Mouse (Mus musculus) adrenal gland, postnatal 36 days (tissue): ENCODE measurements around the gene Tpm4. TPM values are rescaled to one million over a fixed set of nuclear protein-coding genes. Genes with fewer than 3 reads are reported as not detected.
"Not testable (repeated sequence)": the region's sequence is repeated elsewhere in the genome, so short reads cannot be mapped to it uniquely, and the experiment has no call there.

ENCODE experiments used
- DNase-seq, 2 experiments: peaks; one replicate each; pipeline ENCODE4 v3.0.0; 2021; ENCODE audit warnings: mixed read lengths in 1 of 2
- long read RNA-seq, 2 experiments: library from polyadenylated mRNA; stranded (forward); transcript quantifications; one replicate each; pipeline ENCODE4 v2.0.0; 2021; ENCODE audit warnings: borderline sequencing depth in 2 of 2
- total RNA-seq, 2 experiments: library from RNA; stranded (reverse); gene quantifications; 2 replicates each; pipeline ENCODE4 v1.2.3; 2021

The Tpm4 gene
- total RNA-seq, result 100 to 1,000 TPM; 198 to 284 TPM
- long read RNA-seq, experiment 1, transcript Tpm4-201 (8 exons, 2,128 nt), result major isoform, 349 of 381 reads
- long read RNA-seq, experiment 1, partial matches to known transcripts, result 3 of 381 reads
- long read RNA-seq, experiment 1, other reads (novel, unspliced or antisense), result 29 of 381 reads
- long read RNA-seq, experiment 2, transcript Tpm4-201 (8 exons, 2,128 nt), result major isoform, 95 of 103 reads
- long read RNA-seq, experiment 2, partial matches to known transcripts, result 7 of 103 reads
- long read RNA-seq, experiment 2, other reads (novel, unspliced or antisense), result 1 of 103 reads

DNA sequence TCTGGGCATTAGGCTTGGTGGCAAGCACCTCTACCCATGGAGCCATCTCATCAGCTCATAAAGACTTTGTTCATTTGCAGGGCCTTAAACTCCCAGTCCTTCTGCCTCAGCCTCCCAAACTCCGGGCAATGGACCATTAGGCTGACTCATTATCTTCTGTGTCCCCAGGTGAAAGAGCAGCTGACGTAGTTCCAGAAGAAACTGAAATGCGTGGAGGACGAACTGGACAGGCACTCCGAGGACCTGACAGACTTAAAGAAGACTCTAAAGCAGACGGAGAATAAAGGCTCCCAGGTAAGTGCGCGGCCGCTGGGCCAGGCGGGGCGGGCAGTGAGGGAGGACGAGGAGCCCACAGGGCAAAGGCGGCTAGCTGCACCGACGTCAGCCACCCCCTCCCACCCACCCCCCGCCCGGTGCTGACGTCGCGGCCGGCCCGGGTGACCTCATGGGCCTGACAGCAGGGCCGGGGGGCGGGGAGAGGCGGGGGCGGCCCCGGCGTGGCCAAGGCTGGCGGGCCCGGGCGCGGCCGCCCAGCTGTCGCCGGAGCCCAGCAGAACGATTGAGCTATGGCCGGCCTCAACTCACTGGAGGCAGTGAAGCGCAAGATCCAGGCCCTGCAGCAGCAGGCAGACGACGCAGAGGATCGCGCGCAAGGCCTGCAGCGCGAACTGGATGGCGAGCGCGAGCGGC, at the start of gene Tpm4:
TSS of gene Tpm4 (plus strand) at position 220 of the 690 bp plus-strand sequence.
- peak; percentile 84 to 88 for DNase-seq

DNA sequence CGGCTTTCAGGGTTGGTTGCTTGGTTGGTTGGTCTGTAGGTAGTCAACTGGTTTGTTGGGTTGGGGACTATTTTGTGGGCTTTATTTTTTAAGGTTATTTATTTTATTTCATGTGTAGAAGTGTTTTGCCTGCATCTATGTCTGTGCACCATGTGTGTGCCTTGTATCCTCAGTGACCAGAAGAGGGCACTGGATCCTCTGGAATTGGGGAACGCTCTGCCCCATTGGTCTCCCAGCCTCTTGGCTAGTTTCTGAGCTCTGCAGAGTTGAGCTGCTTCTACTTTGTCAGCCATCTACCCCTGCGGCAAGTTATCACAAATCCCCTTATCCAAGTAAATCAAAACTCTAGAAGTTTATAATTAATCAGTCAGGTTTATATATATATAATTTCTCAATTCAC, 47.2 kb upstream of the Tpm4 start:
- DNase-seq, result not testable (repeated sequence)

DNA sequence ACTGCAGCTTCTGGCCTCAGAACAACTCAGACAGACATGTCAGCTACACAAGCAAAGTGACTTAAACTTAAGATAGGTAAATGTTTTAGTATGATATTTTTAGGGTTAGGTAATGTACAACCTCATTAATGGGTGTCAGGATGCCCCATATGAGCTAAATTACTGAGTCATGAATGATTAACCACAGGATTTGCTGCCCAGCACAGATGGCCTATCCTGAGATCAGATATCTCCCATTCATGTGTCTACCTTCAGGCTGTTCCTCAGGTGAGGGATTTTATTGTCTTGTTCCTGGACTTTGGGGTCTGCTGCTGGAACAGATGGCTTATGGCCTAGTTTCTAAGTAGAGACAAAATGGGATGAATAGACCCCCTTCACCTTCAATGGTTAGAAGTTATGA, 38.1 kb upstream of the Tpm4 start:
- not testable (repeated sequence) for DNase-seq

DNA sequence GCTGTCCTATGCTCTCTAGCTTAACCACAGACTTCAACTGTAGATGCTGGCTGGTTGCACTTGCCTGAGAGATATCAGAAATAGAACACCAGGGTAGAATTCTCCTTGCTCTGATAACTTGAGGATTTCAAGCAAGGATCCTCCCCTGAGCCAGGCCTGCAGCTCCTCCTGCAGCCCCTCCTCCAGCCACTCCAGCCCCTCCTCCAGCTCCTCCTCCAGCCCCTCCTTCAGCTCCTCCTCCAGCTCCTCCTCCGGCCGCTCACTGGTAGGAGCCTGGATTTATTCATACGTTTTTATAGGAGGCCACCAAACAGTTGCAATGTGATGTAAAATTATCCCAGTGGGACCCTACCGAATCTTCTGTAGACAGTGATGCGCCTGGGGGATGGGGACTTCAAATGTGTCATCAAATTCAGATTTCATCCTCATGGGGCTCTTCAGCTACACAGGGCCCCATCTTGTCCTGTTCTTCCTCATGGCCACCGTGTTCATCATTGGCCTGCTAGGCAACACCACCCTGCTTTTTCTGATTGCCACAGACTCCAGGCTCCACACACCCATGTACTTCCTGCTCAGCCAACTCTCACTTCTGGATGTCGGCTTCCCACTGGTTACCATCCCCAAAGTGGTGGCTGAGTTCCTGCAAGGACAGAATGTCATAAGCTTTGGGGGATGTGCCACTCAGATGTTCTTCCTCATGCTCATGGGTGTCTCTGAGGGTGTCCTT, 35.2 kb upstream of the Tpm4 start:
- DNase-seq, result peak; percentile 56 to 59

DNA sequence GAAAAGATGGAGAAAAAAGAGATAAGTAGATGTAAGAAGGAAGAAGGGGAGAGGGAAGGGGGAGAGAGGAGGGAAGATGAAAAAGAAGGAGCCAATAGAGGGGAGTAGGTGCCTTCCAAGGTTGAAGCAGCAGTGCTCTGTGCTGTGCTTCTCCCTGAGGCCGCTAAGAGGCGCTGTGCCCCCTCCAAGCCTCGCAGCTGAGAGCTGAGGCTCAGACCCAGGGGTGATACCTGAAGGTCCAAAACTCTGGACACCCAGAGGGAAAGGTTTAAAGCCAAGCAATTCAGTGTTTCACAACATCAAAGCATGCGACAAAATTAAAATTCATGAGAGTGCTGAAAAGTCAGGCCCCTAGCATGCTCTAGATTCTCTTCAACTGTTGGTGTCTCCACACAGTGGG, 29.6 kb upstream of the Tpm4 start:
- DNase-seq, result no peak

DNA sequence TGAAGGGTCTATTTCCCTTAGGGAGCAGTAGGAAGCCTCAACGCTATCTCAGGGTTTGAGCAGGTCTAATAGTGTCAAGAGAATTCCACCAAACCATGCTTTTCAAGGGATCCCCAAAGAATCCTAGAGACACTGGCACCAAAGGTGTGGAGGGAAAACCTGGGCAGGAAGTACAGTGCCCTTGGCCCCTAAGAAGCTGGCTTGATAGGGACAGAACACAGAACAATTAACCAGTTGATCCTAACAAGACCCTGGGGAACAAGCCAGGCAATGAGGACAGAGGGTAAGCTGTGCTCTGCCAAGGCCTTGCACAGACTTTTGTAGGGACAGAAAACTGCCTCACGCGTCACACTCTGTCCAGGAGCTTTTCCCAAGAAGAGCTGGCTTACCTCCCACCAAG, 28.0 kb upstream of the Tpm4 start, which contains the start of gene Olfr374:
TSS of gene Olfr374 (plus strand) at position 301 of the 400 bp plus-strand sequence.
- DNase-seq, result no peak

DNA sequence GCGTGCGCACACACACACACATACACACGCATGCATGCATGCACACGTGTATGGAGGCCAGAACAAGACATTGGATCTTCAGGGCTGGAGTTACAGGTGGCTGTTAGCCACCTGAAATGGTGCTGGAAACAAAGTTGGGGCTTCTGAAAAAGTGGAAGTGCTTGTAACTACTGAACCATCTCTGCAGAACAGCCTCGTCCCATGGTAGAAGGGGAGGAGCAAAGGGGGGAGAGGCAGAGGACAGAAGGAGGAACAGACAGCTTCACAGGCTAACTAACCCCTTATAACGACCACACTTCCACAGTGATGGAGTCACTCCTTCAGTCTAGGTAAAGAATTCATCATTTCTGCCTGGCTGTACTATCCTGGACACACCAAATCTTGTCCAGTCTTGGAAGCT, 23.9 kb upstream of the Tpm4 start:
- no peak for DNase-seq

DNA sequence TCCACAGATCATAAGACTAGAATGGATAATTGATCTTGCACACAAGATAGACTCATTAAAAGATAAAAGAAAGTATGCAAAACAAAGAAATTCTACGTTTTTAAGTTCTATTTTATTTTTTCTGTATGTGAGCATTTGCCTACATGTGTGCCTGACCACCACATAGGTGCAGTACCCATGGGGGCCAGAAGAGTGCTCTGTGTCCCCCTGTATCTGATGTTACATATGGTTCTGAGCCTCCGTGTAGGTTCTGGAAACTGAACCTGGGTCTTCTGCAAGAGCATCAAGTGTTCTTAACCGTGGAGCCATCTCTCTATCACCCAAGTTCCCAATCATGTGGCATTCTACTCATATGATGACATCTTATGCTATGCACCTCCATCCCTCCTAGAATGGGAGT, 22.3 kb upstream of the Tpm4 start:
- DNase-seq, result no peak

DNA sequence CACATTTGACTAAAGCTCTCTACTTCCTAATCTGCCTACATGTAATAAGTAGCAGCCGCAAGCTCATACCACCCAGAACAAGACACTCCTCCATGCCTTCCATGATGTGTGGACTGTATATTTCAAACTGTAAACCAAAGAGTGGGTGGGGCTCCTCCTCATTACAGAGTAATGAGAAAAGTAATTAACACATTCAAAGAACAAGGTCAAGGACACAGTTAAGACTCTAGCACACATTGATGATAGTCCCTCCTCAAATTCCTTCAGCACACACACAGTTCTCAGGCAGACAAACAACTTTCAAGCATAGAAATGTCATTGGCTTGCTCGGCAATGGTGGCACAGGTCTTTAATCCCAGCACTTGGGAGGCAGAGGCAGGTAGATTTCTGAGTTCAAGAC, 19.6 kb upstream of the Tpm4 start:
- no peak for DNase-seq

DNA sequence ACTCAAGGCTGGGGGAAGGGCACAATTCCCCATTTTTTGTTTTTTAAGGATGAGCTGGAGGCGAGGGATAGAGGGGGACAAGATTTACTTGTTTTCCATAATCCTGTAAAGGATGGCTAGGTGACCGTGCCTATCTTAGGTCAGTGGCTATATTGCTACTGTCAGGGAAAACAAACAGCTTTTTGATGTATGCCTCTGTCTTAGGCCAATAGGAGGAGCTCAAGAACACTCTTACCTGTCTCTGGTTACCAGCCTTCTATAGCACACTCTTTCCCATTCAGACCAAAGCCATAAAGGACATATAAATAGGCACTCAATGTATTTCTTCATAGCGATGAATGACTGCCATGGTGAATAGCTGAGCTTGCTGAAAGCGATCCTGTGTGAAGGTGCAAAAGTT, 16.2 kb upstream of the Tpm4 start:
- no peak for DNase-seq

DNA sequence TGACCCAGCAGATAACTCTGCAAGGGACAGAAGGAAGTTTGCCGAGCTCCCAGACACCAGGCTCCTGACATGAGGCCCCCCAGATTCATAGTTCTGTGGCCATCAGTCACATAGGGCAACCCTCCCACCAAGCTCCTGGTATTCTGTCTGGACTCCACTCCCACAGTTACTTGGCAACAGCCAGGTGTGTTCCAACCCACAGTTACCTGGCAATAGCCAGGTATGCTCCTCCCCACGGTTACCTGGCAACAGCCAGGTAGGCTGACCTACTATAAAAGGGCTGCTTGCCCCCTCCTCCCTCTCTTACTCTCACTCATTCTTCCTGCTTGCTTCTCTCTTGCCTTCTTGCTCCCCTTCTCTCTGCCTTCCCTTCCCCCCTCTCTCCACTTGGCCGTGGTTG, 13.3 kb upstream of the Tpm4 start:
- not testable (repeated sequence) for DNase-seq

DNA sequence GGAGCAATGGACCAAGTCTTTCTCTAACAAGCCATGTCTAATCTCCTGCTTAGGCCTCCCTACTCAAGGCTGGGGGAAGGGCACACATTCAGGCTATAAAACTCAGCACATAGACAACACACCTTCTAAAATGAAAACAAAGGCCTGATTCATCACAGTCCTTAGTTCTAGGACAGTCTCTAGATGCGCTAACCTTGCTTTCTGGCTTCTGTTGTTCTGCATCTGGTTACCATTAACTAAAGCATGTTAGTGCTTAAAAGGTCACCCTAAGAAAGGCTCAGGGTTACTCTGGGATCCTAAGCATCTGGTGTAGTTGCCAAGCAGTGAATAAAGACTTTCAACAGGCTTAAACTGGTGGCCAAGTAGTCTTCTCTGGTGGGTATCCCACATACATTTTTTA, 12.8 kb upstream of the Tpm4 start:
- no peak for DNase-seq

DNA sequence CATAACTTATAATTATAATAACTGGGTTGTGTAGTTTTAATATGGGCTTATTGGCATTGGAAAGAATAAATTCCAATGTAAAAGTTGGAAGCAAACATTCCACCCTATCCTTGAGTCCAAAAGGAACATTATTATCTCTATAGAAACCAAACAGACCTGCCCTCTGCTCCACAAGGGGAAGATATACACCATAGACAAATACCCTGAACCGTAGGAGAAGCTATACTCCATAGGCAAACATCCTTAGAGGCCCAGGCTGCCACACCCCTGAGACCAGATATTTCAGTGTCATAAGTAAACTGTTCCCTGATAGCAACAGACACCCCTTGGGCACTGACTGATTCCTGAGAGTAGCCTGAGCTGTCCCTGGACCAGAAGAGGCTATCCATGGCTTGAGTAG, 6.9 kb upstream of the Tpm4 start:
- no peak for DNase-seq

DNA sequence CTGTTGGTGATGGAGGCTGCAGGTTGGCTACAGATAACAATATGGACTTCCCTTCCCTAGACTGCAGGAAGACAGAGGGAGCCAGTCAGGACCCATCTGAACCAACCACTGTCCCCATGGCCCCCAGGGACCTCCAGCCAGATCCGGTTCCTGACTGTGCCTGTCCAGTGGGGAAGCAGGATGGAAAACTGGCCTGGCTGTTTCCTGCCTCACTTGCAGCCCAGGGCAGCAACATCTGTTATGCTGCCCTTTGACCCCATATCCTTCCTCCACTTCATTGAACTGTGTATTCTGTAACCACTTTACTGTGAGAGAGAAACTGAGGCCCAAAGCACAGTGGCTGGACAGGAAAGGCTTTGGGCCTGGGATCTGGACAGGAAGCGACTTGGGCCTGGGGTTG, 3.5 kb upstream of the Tpm4 start:
- DNase-seq, result peak; percentile 56 to 64

DNA sequence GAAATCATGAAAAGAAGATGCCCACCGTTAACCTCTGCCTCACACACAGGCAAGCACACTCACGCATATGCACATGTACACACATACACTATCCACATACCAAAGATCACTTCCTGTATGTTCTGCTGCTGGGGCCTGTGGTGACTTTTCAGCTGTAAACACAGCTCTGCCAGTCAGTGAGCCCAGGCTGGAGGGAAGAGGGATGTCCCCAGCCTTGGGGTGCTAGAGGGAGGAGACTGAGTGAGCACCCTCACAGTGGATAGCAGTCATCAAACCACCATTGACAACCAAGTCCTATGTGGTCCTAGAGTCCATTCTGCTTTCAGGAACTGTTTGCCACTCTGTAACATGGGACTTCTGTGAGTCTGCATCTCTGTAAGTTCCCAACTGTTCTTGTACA, 2.9 kb upstream of the Tpm4 start:
- DNase-seq, result no peak

DNA sequence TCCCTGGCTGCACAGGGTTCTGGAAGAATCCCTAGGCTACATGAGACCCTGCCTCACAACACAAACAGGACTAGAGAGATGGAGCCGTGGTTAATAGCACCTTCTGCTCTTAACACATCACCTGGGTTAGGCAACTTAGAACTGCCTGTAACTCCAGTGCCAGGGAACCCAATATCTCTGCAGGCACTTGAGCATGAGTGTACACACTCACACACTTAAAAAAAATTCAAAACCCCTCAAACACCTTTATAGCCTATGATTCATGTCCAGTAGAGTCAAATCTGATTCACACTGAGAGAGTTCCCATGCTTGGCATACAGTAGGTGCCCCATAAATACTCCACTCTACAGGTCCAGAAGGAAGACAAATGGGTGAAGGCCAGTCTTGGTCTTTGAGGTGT, 2.4 kb upstream of the Tpm4 start:
- DNase-seq, result no peak

DNA sequence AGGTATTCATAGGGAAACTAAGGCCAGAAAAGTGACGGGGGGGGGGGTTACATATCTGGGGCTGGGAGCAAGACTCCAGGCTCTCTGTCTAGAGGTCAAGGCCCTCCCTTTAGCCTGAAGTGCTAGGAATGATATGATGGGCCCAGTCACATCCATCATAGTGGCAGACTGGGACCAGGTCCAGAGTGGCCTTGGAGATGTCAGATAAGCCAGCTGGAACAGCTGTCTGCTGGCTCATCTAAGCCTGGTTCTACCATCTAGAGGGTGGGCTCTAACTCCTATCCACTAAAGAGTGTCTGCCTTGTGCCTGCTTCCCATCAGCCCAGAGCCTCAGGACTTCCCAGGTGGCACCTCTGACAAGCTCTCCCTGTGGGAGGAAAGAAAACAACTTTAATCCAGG, 1.9 kb upstream of the Tpm4 start:
- peak; percentile 80 to 83 for DNase-seq

DNA sequence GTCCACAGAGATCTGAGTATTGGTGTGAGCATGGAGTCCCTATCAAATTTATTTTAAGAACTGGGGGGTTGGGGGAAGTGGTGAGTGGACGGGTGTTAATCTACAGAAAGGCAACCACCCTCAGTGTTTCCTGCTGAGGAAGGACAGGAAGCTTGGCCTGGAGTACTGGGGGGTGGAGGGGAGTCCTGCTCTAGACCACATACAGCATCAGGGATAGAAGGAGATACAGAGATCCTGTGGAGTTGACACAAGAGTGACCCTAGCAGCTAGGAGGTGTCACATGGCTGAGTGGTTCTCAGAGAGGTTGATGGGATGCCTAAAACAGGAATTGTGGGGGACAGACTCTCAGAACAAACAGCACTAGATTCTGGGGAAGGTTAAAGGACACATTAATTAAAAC, 1.3 kb upstream of the Tpm4 start:
- peak in 1 of 2 experiments; percentile 18 for DNase-seq

DNA sequence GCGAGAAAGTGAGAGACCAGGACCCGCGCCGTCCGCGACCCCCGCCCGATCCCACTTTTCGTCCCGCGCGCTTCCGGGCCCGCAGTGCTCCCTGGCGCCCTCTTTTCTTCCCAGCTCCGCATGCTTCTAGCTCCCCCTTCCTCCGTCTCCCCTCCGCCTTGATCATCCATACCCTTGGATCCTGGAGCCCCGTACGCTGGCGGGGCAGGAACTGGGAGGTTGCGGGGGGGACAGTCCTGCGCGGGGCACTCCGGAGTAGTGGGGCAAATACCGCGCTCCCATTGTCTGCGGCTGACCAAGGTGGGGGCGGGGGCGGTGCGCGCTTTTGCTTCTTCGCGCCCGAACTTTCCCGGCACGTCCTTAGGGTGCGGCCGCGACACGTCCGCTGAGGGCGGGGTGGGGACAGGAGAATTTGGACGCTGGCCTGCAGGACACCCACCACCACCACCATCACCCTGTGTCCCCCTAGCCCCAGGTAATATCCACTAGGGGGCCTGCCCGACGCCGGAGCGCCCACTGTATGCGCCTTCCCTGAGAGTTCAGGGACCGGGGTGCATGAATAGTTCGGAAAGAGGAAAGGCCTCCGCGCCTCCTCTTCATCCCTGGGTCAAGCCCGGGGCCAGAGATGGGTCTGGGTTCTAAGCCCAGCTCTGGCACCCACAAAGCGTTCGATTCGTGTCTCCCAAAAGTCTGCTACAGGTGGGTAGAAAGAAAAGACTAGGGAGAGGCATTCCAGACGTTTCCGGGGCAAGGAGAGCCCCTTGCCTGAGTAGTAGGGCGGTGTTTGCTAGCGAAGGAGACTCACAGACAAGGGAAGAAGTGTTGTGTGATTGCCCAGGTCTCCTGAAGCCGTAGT, 899 bp downstream of the Tpm4 start:
- DNase-seq, result peak; percentile 36 to 66

DNA sequence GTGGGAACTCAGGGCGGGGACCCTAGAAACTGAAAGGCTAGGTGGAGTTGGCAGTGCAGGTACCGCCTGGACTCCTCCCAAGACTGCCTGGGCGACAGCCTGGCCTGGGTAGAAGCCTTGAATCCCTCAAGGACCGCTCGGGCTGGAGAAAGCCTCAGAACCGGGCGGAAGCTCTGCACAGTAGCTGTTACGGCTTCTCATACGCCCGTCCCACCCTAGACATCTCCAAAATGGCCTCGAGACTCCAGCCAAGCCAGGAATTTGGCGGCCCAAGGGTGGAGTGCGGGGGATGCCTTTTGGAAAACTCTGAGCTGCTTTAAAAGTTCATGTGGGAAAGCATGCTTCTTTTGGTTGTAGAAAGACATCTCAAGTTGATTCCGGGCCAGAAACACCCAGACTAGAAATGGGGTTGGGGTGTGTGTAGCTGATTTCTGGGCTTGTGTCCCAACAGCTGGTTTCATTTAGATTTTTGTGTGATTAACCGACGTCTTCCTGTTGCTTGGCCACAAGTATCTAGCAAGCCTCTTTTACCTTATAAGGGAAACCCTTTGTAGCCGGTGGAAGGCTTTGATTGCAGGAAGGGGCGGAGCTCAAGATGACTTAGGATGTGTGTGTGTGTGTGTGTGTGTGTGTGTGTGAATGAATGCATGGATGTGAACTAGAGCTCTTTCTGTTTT, 1.7 kb downstream of the Tpm4 start:
- DNase-seq, result peak; percentile 51 to 69

DNA sequence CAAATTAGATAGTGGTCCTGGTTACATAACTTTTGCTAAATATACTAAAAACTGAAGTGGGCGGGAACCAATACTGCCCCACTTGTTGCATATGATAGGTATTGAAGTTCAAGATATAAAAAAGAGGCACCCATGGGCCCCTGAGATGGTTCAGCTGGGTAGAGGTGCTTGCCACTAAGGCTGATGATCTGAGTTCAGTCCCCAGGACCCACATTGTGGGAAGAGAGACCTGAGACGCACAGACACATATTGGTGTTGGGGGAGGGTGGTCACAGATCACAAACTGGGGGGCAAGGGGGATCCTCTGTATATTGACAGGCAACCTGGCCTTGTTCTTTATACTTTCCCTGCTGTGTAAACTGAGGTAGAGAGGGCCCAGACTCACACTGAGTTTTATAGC, 2.7 kb downstream of the Tpm4 start:
- DNase-seq, result no peak

DNA sequence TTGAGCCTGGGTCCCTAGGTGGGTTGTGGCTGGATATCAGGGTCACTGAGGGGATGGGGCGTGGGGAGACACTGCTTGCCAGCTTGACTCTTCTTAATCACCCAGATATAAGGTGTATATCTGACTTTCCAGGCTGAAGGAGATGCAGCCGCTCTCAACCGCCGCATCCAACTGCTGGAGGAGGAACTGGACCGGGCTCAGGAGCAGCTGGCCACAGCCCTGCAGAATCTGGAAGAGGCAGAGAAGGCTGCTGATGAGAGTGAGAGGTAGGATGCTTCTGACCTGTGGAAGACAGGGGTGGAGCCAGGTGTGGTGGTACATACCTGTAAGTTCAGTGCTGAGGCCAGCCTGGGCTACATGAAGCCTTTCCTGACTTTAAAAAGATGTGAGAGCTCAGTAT, 3.7 kb downstream of the Tpm4 start:
- DNase-seq, result no peak
